Mouse (Mus musculus) left cerebral cortex, postnatal 36 days (tissue): Measurements from ENCODE around the gene D17Wsu92e. TPM values are rescaled to one million over a fixed set of nuclear protein-coding genes. Genes with fewer than 3 reads are reported as not detected.
A peak's percentile ranks its signal among the peaks of the same experiment; 100 is the strongest.

Experiments used
- DNase-seq, 2 experiments: peaks; one replicate each; pipeline ENCODE4 v3.0.0; 2021 to 2022; ENCODE audit warnings: low spot score in 2 of 2, mixed read lengths in 1 of 2
- intact Hi-C: fragments of 180-260 bp; cut with DNase I; formaldehyde crosslinking; loops from one replicate; pipeline ENCODE4 v1.15.1; 2025
- total RNA-seq, 2 experiments: library from RNA; stranded (reverse); gene quantifications; 2 replicates each; pipeline ENCODE4 v1.2.3; 2021

Gene D17Wsu92e
- total RNA-seq, 2 experiments from 2014 or later = 205 to 222 TPM

DNA sequence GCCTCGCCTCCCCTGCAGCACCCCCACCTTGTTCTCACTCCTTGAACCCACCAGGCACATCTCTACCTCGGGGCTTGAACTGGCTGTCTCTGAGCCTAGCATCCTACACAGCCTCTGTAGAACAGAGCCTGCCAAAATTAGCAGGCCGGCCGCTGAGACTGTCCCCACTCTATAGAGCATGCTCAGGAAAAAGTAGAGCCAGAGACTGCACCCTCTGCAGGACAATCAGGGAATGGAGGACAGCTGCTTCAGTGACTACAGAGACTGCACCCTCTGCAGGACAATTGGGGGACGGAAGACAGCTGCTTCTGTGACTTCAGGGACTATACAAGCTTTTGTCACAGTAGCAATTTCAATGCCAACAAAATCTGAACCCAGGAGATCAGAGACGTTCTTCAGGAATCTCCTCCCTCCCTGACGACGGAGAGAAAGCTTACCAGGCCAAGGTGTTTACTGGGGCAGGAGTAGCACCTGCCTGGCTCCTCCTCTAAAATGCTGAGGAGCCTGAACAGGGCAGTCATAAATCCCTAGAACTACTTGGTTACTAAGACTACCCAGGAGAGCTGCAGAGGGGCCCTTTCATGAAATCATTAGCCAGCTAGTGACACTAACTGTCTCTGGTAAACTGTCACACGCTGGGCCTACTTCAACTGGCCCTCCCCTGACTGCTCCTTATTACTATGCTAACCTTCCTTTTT, 58.7 kb downstream of the D17Wsu92e start:
- peak; percentile 80 to 82 for DNase-seq
- intact Hi-C loops = loop anchor here (5.0 kb wide), 1 partner anchor 59 kb away; no protein-coding TSS in a partner anchor

DNA sequence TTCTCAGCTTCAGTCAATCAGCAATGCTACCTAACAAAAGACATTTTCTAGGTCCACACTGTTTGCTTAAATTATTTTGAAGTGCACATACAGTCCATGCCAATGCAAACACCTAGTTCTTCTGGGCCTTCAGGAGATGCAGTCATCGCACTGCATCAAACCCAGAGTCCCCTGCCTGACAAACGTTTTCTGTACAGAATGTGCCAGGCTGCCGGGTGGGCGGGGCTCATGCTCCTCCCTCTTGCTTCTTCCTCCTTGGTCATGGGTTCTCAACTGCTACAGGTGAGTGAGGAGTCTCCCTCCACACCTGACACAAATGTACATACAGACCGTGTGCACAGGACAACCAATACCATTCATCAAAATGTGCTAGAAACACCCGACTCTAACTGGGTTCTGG, 60.3 kb downstream of the D17Wsu92e start:
- no peak for DNase-seq
- intact Hi-C loops = loop anchor here (5.0 kb wide), 1 partner anchor 58 kb away; no protein-coding TSS in a partner anchor

DNA sequence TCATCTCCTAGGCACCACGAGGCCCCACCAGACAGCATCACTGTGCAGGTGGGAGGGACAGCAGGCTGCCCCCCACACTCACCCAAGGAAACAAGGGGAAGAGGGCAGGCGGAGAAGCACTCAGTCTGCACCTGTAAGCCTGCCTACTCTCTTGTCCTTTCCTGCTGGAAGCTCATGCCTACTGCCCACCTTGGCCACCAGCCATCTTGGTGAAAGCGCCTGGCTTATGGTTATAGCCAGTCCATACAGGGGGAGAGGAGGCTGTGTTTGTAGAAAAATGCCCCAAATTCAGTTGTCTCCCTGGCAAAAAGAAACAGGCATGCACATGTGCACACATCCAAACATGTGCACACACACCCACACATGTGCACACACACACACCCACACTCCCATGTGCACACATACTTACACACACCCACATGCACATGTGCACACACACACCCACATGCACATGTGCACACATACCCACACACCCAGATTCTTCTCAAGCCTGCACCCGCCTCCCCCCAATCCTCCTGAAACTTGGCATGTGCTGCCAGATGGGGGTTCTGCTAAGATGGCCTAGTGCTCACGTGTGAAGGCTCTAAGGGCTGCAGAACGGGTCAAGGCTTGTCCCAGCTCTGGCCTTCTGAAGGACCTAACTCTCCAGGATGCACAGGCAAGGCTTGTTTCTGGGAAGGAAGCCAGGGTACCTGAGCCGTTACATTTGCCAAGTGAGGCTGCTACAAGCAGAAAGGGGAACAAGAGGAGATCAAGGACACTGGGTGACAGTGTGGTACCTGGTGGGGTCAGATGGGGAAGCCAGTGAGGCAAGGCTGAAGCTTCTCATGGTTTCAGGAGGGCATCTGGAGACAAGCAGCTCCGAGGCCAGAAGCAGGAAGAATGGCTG, 68.9 kb downstream of the D17Wsu92e start:
- intact Hi-C loops = no loop called here
- DNase-seq = peak; percentile 43 to 48

DNA sequence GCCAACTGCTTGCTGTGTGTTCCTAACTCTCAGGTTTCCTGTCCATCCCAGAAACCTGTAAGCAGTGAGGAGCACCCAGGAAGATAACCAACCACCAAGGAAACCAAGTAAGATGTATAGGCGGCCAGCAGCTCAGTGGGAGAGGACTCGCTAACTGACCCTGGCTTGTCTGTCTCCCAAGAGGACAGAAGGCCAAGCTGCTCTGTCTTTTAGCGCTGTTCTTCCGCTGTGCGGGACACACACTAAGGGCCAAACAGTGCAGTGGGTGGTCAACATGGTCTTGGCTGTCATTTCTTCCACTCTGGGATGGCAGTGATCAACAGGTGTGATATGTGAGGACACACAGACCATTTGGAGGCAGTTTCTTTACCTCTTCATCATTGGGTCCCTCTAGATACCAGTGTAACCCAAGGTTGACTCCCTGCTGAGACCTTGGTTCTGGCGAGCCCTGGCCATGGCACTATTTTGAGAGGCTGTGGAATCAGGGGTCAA, 70.0 kb downstream of the D17Wsu92e start:
- intact Hi-C loops = no loop called here

DNA sequence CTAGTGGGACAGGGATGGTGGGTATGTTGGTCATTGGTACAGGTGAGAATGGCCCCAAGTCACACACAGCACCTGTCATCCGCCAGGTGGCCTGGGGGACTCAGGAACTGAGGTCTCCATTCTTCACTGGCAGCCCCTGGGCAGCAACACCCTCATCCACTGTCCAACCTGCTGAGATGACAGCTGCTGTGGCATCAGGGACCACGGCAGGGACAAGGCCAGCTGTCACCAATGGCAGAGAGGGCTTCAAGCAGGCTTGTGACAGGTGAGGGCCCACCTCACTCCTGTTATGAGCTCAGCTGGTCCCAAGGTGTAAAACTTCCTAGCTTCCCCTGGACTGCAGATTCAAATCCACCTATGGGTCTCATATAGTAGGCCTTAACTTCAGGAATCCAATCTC, 72.3 kb downstream of the D17Wsu92e start:
- intact Hi-C loops = no loop called here
- DNase-seq = no peak

More for the DNA sequence above, 70.0 kb downstream of the D17Wsu92e start:
- DNase-seq = no peak

DNA sequence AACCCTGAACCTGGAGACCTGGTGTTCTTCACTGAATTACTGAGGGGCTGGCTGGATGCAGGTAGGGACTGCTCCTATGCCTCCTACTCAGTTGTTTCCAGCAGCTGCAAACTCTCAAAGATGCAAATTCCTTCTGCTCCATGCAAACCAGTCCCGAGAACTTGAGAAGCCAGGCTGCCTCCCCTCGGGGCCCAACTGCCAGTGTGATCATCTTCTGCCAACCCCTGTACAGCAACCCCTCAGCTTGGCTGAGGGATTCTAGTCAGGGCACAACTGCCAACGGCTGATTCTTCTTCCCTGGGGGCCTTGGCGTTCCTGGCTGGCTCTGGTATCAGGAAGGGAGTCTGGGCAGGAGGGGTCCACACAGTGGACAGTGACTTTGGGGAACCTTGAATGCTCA, 74.0 kb downstream of the D17Wsu92e start:
- no peak for DNase-seq
- intact Hi-C loops = no loop called here

DNA sequence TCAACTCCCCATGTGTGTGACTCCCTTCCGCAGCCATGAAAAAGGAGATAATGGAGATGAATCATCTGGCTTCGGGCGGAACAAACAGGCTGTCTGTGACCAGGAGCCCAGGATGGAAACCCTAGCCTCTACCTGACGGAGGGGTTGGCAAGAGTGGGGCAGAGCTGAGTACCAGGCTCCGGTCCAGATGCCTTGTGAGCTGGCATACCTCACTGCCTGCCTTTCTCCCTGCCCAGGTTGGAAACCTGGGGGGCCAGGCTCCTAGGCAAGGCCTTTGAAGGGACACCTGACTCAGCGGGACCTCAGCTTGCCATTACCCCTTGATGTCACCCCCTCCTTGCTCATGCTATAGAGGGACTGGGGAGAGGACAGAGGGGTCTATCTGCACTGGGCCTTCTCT, 79.5 kb downstream of the D17Wsu92e start:
- DNase-seq = no peak
- intact Hi-C loops = no loop called here

DNA sequence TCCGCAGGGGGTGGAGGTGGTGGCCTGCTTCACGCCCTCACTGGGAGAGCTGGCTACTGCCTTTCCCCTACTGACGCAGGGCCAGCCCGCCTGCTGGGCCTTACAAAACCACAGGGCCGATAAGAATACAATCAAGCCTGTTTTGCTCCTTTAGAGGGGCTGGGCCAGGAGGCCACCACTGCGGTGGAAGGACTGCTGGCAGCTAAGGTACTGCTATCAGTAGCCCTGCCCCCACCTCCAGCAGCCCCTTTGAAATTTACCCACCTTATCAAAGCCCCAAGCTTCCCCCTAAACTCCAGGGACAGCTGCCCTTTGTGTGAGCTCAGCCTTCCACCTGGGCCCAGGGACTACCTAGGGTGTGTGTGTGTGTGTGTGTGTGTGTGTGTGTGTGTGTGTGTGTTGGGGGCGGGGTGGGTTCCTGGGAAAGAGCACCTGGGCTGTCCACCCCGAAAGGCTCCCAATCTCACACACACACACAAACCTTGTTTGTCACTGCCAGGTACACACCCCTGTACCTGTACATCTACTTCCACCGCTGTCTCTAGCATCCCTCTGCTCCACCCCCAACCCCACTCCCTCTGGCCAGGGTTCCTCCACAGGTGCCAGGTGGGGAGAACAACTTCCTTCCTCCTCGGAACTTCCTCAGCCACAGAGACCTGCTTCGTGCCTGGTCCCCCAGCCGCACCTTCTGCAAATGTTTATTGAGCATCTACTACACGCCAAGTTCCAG, 85.9 kb downstream of the D17Wsu92e start:
- intact Hi-C loops = no loop called here
- no peak for DNase-seq

DNA sequence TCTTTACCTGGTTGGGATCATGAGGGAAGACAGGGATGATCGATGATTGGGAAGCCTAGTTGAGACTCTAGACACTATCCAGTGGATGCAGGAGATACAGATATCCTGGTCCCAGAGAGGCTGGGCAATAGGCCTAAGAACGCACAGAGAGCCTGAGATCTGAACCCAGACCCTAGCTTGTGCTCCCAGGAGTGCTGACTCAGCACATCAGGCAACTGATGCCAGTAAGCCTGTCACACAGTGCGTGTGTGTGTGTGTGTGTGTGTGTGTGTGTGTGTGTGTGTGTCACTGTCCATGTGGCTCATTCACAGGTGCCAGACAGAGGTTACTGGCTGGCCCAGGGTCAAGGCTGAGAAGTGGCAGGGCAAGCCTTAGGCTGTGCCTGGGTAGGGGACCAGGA, 87.8 kb downstream of the D17Wsu92e start:
- intact Hi-C loops = no loop called here
- DNase-seq = no peak

DNA sequence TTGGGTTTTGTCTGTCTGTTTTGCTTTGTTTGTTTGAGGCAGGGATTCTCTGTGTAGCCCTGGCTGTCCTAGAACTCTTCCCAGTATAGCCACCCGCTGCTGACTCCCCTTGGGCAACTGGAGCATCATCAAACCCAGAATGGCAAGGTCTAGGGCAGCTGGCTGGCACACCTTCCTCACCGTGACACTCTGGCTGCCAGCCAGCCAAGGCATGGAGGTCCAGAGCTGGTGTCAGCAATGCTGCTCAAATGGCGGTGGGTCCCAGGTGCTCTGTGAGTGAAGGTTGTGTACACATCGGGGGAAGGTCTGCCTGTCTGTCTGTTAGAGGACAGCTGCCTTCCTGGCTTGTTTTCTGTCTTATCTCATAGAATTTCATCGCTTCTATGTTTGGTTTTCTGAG, 88.3 kb downstream of the D17Wsu92e start:
- intact Hi-C loops = no loop called here

DNA sequence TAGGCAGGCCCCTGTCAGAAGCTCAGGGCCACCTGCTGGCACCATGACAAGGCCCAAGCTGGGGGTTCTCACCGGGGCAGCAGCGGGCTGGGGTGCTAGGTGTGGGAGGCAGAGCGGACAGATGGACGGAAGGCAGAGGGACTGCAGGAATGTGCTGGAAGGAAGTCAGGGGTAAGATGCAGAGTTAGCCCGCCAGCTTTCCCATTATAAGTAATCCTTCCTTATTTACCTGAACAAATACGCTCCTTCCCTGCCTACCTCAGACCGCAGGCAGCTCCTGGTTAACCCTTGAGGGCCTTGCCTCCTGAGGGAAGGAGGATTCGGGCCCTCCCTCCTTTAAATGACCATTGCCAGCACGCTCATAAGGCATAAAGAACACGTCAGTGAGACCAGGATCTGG, 91.7 kb downstream of the D17Wsu92e start, which contains the start of gene Spdef:
Gene Spdef, minus strand, starts transcription at position 186 of the 400 bp plus-strand sequence.
- no peak for DNase-seq

More for the DNA sequence above, 88.3 kb downstream of the D17Wsu92e start:
- DNase-seq = no peak

DNA sequence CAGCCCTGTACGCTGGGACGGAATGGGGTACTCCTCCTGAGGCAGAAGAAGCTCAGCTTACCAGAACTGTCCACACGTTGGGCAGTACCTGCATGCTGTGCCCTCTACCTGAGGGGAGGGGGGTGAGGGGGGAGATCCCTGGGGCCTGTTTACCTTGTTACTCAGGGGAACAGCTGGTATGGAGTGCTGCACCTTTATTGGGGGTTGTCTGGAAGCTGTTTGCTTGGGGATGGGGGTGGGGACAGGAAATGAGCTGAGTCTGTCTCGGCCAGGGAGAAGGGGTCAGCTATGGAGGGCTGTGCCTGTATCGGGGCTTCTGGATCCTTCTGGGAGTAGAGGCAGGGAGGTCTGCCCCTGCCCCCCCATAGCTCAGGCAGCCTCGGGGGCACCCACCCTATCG, 93.9 kb downstream of the D17Wsu92e start:
- intact Hi-C loops = no loop called here
- DNase-seq = no peak

More for the DNA sequence above, 91.7 kb downstream of the D17Wsu92e start, which contains the start of gene Spdef:
- intact Hi-C loops = no loop called here

DNA sequence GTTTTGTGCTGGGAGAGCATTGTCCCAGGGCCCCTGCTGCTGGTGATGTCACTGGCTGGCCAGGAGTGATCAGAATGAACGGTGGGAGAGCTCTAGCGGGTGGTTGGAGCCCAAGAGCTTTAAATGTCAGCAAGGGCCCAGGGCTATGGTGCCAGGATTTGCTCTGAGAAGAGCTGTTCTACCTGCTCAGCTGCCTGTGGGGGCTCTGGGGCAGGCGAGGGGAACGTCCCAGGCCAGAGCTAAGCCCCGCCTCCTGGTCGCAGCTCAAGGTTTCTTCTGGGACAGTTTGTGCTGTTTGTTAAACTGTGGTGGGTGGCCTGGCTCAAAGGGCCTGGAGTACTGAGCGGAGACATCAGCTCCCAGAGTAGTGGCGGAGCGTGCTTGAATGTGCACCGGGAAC, 95.0 kb downstream of the D17Wsu92e start:
- intact Hi-C loops = no loop called here
- DNase-seq = no peak

DNA sequence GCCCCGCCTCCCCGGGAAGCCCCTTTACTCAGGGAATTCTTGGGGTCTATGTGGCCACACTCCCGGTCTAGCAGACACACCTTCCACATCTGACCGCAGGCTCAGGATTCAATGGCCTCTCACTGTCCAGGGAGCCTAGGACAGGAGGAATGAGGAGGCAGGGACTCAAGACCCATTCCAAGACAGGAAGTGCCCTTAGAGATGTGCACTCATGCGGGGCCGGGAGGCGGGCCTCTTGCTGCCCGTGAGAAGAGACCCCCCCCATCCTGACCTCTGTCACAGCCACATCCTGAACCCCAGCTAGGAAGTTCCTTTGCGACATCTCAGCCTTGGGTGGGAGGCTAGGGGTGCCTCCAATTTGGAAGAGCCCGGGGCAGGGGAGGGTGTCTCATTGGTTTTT, 95.4 kb downstream of the D17Wsu92e start:
- no peak for DNase-seq
- intact Hi-C loops = no loop called here

DNA sequence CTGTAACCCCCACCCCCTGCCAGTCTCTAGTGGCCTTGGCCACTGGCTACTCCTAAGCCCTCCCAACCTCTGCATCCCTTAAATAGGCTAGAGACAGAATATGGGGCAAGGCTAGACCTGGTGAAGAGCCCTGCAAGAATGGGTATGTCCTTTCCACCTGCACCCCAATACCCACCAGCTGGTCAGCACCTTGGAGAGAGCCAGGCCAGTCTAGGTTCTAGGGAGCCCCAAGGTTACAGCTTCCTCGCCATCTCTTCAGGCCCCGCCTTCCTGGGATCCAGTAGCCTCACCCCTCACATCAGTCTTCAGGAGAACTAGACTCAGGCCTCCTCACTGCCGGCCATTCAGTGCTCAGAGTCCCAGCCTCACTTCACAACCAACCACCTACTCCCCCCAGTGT, 96.1 kb downstream of the D17Wsu92e start:
- no peak for DNase-seq
- intact Hi-C loops = no loop called here

DNA sequence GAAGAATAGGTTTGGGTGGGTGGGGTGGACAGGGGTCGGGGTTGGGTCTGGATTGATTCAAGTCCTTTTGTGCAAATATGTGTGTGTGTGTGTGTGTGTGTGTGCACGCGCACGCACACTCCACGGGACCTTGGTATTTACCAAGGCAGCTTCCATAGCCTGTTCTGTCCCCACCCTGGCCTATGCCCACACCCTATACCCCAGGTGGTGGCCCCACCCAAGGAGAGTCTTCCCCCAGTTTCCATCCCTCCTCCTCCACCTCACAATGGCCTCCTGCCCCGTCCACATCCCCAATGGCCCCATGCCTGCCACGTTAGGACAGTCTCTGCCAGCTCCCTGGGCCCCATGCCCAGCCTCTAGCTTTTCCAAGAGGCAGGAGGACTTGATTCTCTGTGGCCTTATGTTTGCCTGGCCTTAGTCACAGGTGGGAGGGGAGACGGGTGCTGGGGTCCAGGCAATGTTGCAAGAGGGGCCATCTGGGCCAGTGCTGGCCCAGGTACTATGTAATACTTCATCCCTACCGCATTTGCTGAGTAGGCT, 99.3 kb downstream of the D17Wsu92e start:
- intact Hi-C loops = no loop called here
- DNase-seq = no peak

DNA sequence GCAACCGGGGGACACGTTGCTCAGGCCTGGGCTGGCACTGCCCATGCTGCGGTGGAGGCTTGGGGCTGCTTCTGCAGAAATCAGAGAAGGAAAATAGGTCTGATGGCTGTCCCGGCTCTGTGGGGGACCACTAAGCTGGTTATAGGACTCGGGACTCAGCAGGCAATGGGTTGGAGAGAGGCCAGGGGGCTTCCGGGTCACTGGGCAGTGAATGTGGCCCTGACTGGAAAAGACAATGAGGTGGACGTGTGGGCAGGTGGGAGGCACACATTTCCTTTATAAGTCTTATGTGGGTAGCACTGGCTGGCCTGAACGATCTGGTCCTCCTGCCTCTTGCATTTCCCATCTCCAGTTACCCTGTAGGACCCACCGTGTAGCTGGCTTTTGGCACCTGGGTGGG, 100.1 kb downstream of the D17Wsu92e start:
- intact Hi-C loops = no loop called here

DNA sequence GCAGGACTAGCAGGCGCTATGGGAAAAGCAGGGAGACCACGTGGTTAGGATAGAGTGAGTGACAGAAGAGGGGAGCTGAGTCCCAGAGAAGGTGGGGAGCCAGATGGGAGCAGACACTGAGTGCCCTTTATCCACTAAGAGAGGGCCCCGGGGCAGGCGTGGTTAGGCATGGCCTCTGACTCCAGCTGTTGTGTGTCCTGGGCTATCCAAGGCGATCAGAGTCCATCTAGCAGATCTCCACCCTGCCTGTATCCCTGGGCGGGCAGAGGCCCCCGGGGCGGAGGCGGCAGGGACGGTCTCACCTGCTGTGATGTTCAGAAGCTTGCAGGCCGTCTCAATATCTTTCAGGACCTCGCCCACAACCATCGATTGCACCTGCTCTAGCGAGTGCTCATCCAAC, 100.8 kb downstream of the D17Wsu92e start:
- intact Hi-C loops = no loop called here

More for the DNA sequence above, 100.1 kb downstream of the D17Wsu92e start:
- DNase-seq = no peak

DNA sequence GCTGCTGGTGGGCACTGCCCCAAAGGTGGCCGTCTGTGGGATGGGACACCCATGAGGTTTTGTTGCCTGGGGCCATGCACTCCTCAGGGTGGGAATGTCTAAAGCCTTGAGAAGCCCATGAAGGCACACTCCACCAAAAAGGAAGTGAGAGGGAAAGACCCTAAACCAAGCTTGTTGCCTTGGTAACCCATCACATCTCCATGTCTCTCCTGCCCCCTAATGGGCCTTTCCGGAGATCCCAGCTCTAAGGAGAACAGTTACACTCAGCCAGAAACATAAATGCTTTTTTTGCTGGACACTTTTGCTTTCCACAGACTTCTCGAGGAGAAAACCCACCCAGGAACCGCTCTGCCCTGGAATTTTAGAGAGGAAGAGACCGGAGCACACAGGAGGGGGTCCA, 102.2 kb downstream of the D17Wsu92e start:
- DNase-seq = no peak
- intact Hi-C loops = no loop called here

More for the DNA sequence above, 100.8 kb downstream of the D17Wsu92e start:
- no peak for DNase-seq

DNA sequence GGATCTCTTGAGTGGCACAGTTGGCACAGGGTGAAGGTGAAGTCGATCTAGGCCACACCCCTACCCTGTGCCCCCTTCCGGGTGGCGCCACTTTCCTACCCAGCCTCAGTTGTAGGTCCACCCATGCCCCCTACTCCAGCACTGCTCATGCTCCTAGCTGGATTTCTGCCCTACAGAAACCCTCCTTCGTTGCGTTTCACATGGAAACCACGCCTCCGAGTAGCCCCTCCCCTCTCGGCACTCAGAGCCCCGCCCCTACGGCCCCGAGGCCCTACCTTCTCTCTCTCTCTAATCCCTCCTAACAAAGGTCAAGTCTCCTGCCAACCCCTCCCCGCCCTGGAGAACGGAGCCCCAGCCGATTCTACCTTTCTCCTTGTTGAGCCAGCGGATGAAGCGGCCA, 103.6 kb downstream of the D17Wsu92e start:
- no peak for DNase-seq
- intact Hi-C loops = no loop called here
